In the genomic region with DNA sequence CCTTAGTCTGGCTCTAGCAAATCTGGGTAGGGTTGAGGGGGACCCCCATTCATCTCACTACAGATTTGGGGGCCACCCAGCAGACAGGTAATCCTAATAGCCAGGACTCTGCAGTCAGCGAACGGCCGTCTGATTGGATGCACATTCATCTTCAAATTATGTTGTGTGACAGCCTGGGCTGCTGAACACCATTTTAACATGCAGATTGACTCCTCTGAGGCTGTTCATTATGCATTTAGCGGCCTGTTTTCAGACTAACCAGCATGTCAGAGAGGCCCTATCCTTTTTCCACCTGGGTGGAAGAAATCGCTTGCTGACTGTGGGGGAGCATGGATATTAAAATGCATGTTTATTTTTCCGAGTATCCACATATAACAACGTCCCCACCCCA, we compare ENCODE assay signal across 7 mouse cellular contexts.
DNase-seq lines count a peak whose midpoint lies in the region; ATAC-seq lines count a peak whose summit lies in the region.

No protein-coding gene starts in this region.

- H3K27me3 ChIP-seq in forebrain, embryonic 14.5 days (replicated peaks; ENCODE audit: control insufficient read depth, insufficient read depth, low read length) = no peaks in the 10 kb centered on the region
- H3K27me3 ChIP-seq in intestine, embryonic 16.5 days (replicated peaks; ENCODE audit: control insufficient read depth, insufficient read depth, low read length) = no peaks in the 10 kb centered on the region
- no peaks in the 10 kb centered on the region for H3K27me3 ChIP-seq in neural tube, embryonic 15.5 days (replicated peaks)

- H3K4me3 ChIP-seq in forebrain, embryonic 14.5 days (ENCODE audit: low read depth, low read length) = no peak overlapping the region
- no peak overlapping the region for H3K4me3 ChIP-seq in intestine, embryonic 16.5 days (ENCODE audit: low read length)
- H3K4me3 ChIP-seq in neural tube, embryonic 15.5 days (replicated peaks) = no peak overlapping the region

- peak overlapping the region; percentile 21; the same call in 1 of the 2 replicates for H3K9ac ChIP-seq in forebrain, embryonic 14.5 days (ENCODE audit: low read length)
- peak overlapping the region; percentile 21; the same call in 1 of the 2 replicates for H3K9ac ChIP-seq in intestine, embryonic 16.5 days (ENCODE audit: low read depth, low read length)
- peak overlapping the region; percentile 20; the same call in 1 of the 2 replicates for H3K9ac ChIP-seq in neural tube, embryonic 15.5 days (replicated peaks)

- peak; percentile 15 for DNase-seq in left cerebral cortex, postnatal 4 days
- DNase-seq in left cerebral cortex, postnatal 36 days (ENCODE audit: low spot score in 2 of 2) = no peak
- DNase-seq in forebrain, embryonic 14.5 days (ENCODE audit: low spot score) = peak; percentile 64
- no peak for DNase-seq in layer of hippocampus, adult 11-12 months (ENCODE audit: low spot score)
- no peak for DNase-seq in urinary bladder, adult 2 months (ENCODE audit: low spot score)

- H3K4me1 ChIP-seq in forebrain, embryonic 14.5 days (ENCODE audit: control insufficient read depth, insufficient read depth, low read length) = peaks cover 24% of the 10 kb centered on the region
- peaks cover 20% of the 10 kb centered on the region for H3K4me1 ChIP-seq in intestine, embryonic 16.5 days (ENCODE audit: control insufficient read depth, insufficient read depth, low read length)
- H3K4me1 ChIP-seq in neural tube, embryonic 15.5 days = peaks cover 50% of the 10 kb centered on the region

- no peaks in the 10 kb centered on the region for H3K36me3 ChIP-seq in forebrain, embryonic 14.5 days (ENCODE audit: control insufficient read depth, insufficient read depth, low read length)
- no peaks in the 10 kb centered on the region for H3K36me3 ChIP-seq in intestine, embryonic 16.5 days (ENCODE audit: control insufficient read depth, insufficient read depth, low read length)
- no peaks in the 10 kb centered on the region for H3K36me3 ChIP-seq in neural tube, embryonic 15.5 days

- peak; percentile 63 for ATAC-seq in forebrain, embryonic 14.5 days
- no peak for ATAC-seq in intestine, embryonic 16.5 days
- peak; percentile 21; the same call in 1 of the 2 replicates for ATAC-seq in neural tube, embryonic 15.5 days (ENCODE audit: low FRiP score)

- H3K27ac ChIP-seq in forebrain, embryonic 14.5 days (ENCODE audit: low read depth, low read length) = peak overlapping the region; percentile 88
- peak overlapping the region; percentile 77 for H3K27ac ChIP-seq in intestine, embryonic 16.5 days (ENCODE audit: low read length)
- peak overlapping the region; percentile 82 for H3K27ac ChIP-seq in neural tube, embryonic 15.5 days (replicated peaks)

- no peaks in the 10 kb centered on the region for H3K9me3 ChIP-seq in forebrain, embryonic 14.5 days (replicated peaks; ENCODE audit: control insufficient read depth, low read length)
- no peaks in the 10 kb centered on the region for H3K9me3 ChIP-seq in intestine, embryonic 16.5 days (ENCODE audit: control insufficient read depth, low read length)
- no peaks in the 10 kb centered on the region for H3K9me3 ChIP-seq in neural tube, embryonic 15.5 days (replicated peaks)

- H3K4me2 ChIP-seq in forebrain, embryonic 14.5 days (ENCODE audit: low read length) = no peak overlapping the region
- 0 out of 2 replicates have a peak overlapping the region, but pooled peaks have one; percentile 6 for H3K4me2 ChIP-seq in intestine, embryonic 16.5 days (ENCODE audit: low read depth, low read length)
- H3K4me2 ChIP-seq in neural tube, embryonic 15.5 days = no peak overlapping the region

- intact Hi-C loops in left cerebral cortex, postnatal 4 days (cut with DNase I) = no loop called here
- intact Hi-C loops in left cerebral cortex, postnatal 36 days (cut with DNase I) = no loop called here

- 17% methylated on average over 7 of the region's 7 CpGs for whole genome bisulfite sequencing in forebrain, embryonic 14.5 days
- 41% methylated on average over 7 of the region's 7 CpGs for WGBS in intestine, embryonic 16.5 days
- WGBS in neural tube, embryonic 15.5 days = 10% methylated on average over 7 of the region's 7 CpGs

Comparison
In these comparisons a context has a peak if more than half of its experiments do, and no peak if none do; other contexts are left out.
1. DNase-seq: peak in left cerebral cortex, postnatal 4 days (single experiment) and forebrain, embryonic 14.5 days (single experiment); none in left cerebral cortex, postnatal 36 days (0 of 2), layer of hippocampus, adult 11-12 months (single experiment) and urinary bladder, adult 2 months (single experiment).
2. Peak in every context shown above with its lines, with median percentiles within 50 percentile points of each other: H3K27ac ChIP-seq and H3K9ac ChIP-seq.